ENCODE assay signal across 10 mouse cellular contexts in genomic region chr8:3353189-3353810, GRCm38 (mm10). TPM values are rescaled to one million over a fixed set of nuclear protein-coding genes. Genes with fewer than 3 reads are reported as not detected.
DNase-seq lines count a peak whose midpoint lies in the region; ATAC-seq and TF ChIP-seq lines count a peak whose summit lies in the region.
"Had no signal": no experiment of that assay in that cellular context is flagged by ENCODE, and none has a peak within 500 bp of the region (broad histone marks: within the 10 kb centered on the region; RNA-seq: fewer than 3 reads in every experiment).

A430078G23Rik (plus strand) TSS chr8:3353415.

- no peak for TF ChIP-seq CTCF in bone marrow macrophage, adult 2 months (IDR thresholded peaks at IDR 0.05; ENCODE audit: low read depth, low read length)
- TF ChIP-seq CTCF in spleen, adult 2 months (IDR thresholded peaks at IDR 0.05; ENCODE audit: extremely low read depth, insufficient read depth, insufficient read length, insufficient replicate concordance) = no peak

- H3K4me1 ChIP-seq in bone marrow macrophage, adult 2 months (ENCODE audit: control insufficient read depth, insufficient read depth, low read length) = peaks cover 23% of the 10 kb centered on the region
- H3K4me1 ChIP-seq in lung, embryonic 16.5 days (replicated peaks; ENCODE audit: control insufficient read depth, insufficient read depth, low read length) = no peaks in the 10 kb centered on the region; the same call in 1 of the 2 replicates
- peaks cover 17% of the 10 kb centered on the region; the same call in 1 of the 2 replicates for H3K4me1 ChIP-seq in spleen, adult 2 months (ENCODE audit: control insufficient read depth, insufficient read depth, insufficient read length)
- no peaks in the 10 kb centered on the region for H3K4me1 ChIP-seq in midbrain, embryonic 11.5 days (ENCODE audit: control insufficient read depth, insufficient read depth, low read length)
- H3K4me1 ChIP-seq: limb, embryonic 10.5 days had no signal

- no peak within 1 kb of the TSS for H3K27ac ChIP-seq in bone marrow macrophage, adult 2 months (ENCODE audit: insufficient read depth, low read depth, low read length)
- peak within 1 kb of the TSS; percentile 19 for H3K27ac ChIP-seq in lung, embryonic 16.5 days (ENCODE audit: low read length)
- H3K27ac ChIP-seq in spleen, adult 2 months (ENCODE audit: insufficient read depth, low read length) = peak within 1 kb of the TSS; percentile 98
- no peak within 1 kb of the TSS for H3K27ac ChIP-seq in midbrain, embryonic 11.5 days (ENCODE audit: low read depth, low read length)
- H3K27ac ChIP-seq: limb, embryonic 10.5 days had no signal

- no peak within 1 kb of the TSS for H3K9ac ChIP-seq in lung, embryonic 16.5 days (ENCODE audit: low read length)
- no peak within 1 kb of the TSS for H3K9ac ChIP-seq in midbrain, embryonic 11.5 days (ENCODE audit: low read length)

- TF ChIP-seq POLR2A in bone marrow macrophage, adult 2 months (IDR thresholded peaks at IDR 0.05; ENCODE audit: borderline replicate concordance, low read depth, low read length) = no peak
- peak; percentile 69 for TF ChIP-seq POLR2A in spleen, adult 2 months (IDR thresholded peaks at IDR 0.05; ENCODE audit: low read depth, low read length)

- 37% methylated on average over 13 of the region's 13 CpGs for WGBS in lung, embryonic 16.5 days
- WGBS in spleen, adult 2 months = 6% methylated on average over 13 of the region's 13 CpGs
- WGBS in midbrain, embryonic 11.5 days = 82% methylated on average over 13 of the region's 13 CpGs

- H3K4me3 ChIP-seq in bone marrow macrophage, adult 2 months (ENCODE audit: insufficient read depth, low read length) = peak within 1 kb of the TSS; percentile 28
- H3K4me3 ChIP-seq in lung, embryonic 16.5 days (ENCODE audit: low read length) = no peak within 1 kb of the TSS
- peak within 1 kb of the TSS; percentile 73 for H3K4me3 ChIP-seq in spleen, adult 2 months (ENCODE audit: extremely low read depth, insufficient read depth, insufficient read length)
- no peak within 1 kb of the TSS for H3K4me3 ChIP-seq in midbrain, embryonic 11.5 days (ENCODE audit: low read depth, low read length)
- H3K4me3 ChIP-seq: limb, embryonic 10.5 days had no signal

- peak within 1 kb of the TSS; percentile 28; the same call in 1 of the 2 replicates for H3K4me2 ChIP-seq in lung, embryonic 16.5 days (ENCODE audit: low read depth, low read length)
- H3K4me2 ChIP-seq in midbrain, embryonic 11.5 days = no peak within 1 kb of the TSS

- ATAC-seq in lung, embryonic 16.5 days (ENCODE audit: low read depth) = peak; percentile 35; the same call in 1 of the 2 replicates
- no peak for ATAC-seq in midbrain, embryonic 11.5 days (ENCODE audit: low FRiP score)

- DNase-seq in B cell, adult 2 months = peak; percentile 83 to 86
- DNase-seq in spleen, adult 2 months (ENCODE audit: low read depth in 1 of 2, low spot score in 2 of 2) = peak; percentile 53 to 86
- no peak for DNase-seq in neural tube, embryonic 10.5 days (ENCODE audit: extremely low spot score, low spot score)
- no peak for DNase-seq in midbrain, embryonic 11.5 days (ENCODE audit: low spot score, missing footprints)
- DNase-seq in adrenal gland, postnatal 14 days = no peak
- no peak for DNase-seq in kidney, adult 18-20 months

- H3K9me3 ChIP-seq in lung, embryonic 16.5 days (ENCODE audit: control insufficient read depth, low read length) = no peaks in the 10 kb centered on the region
- H3K9me3 ChIP-seq in midbrain, embryonic 11.5 days (ENCODE audit: control insufficient read depth, low read length) = no peaks in the 10 kb centered on the region
- H3K9me3 ChIP-seq: limb, embryonic 10.5 days had no signal

- H3K36me3 ChIP-seq in lung, embryonic 16.5 days (ENCODE audit: control insufficient read depth, insufficient read depth, low read length) = no peaks in the 10 kb centered on the region
- H3K36me3 ChIP-seq in spleen, adult 2 months (ENCODE audit: control insufficient read depth, insufficient read depth, low read length) = no peaks in the 10 kb centered on the region; the same call in 1 of the 2 replicates
- H3K36me3 ChIP-seq in midbrain, embryonic 11.5 days (ENCODE audit: control insufficient read depth, insufficient read depth, low read length) = no peaks in the 10 kb centered on the region
- H3K36me3 ChIP-seq: limb, embryonic 10.5 days had no signal

- H3K27me3 ChIP-seq in lung, embryonic 16.5 days (ENCODE audit: control insufficient read depth, insufficient read depth, low read depth, low read length) = no peaks in the 10 kb centered on the region
- H3K27me3 ChIP-seq in spleen, adult 2 months (ENCODE audit: control insufficient read depth, insufficient read depth, low read length) = no peaks in the 10 kb centered on the region
- no peaks in the 10 kb centered on the region for H3K27me3 ChIP-seq in midbrain, embryonic 11.5 days (ENCODE audit: control insufficient read depth, insufficient read depth, low read length)

RNA-seq across cellular contexts. Expression of gene A430078G23Rik, which starts in this region (rescaled TPM):
- 0.70 and 1.1 TPM in 2 replicates for polyA plus RNA-seq in bone marrow macrophage, adult 2 months (2012; ENCODE audit: insufficient read depth, insufficient read length, missing spikeins)
- polyA plus RNA-seq in lung, embryonic 16.5 days (2015; fragmentation: Nextera tagmentation; extraction: Ambion mirVana) = 0.20 and 0.70 TPM in 2 replicates
- 28.3 and 28.6 TPM in 2 replicates for polyA plus RNA-seq in spleen, adult 2 months (2012; rRNA removed)
- polyA plus RNA-seq in midbrain, embryonic 11.5 days (2014; fragmentation: Nextera tagmentation; extraction: Ambion mirVana) = not detected in 2 replicates
- 1.9 and 11.6 TPM in 2 replicates for total RNA-seq in adrenal gland, postnatal 14 days (2021)
- polyA plus RNA-seq: cortical plate, adult 2 months; limb, embryonic 10.5 days had no signal

Comparison
In these comparisons a context has a peak if more than half of its experiments do, and no peak if none do; other contexts are left out.
1. RNA of gene A430078G23Rik (polyA plus RNA-seq): 28.3 to 28.6 TPM in spleen, adult 2 months; 0.70 to 1.1 TPM in bone marrow macrophage, adult 2 months, 0.20 to 0.70 TPM in lung, embryonic 16.5 days and not detected in midbrain, embryonic 11.5 days; every median in the first group is over 10 times any median in the second.
2. Peak in ATAC-seq, H3K27ac ChIP-seq and H3K4me2 ChIP-seq in lung, embryonic 16.5 days; RNA of the gene not detected or under 1 TPM.
3. DNase-seq: peak in B cell, adult 2 months (2 of 2) and spleen, adult 2 months (2 of 2); none in neural tube, embryonic 10.5 days (single experiment), midbrain, embryonic 11.5 days (single experiment), adrenal gland, postnatal 14 days (single experiment) and kidney, adult 18-20 months (single experiment).
4. H3K4me3 ChIP-seq: peak in bone marrow macrophage, adult 2 months (single experiment) and spleen, adult 2 months (single experiment); none in lung, embryonic 16.5 days (single experiment) and midbrain, embryonic 11.5 days (single experiment).